Mouse (Mus musculus): ENCODE results near the gene Radil. TPM values are rescaled to one million over a fixed set of nuclear protein-coding genes. Genes with fewer than 3 reads are reported as not detected.

Radil gene
- polyA plus RNA-seq, 1 experiment = 20.1 TPM

DNA sequence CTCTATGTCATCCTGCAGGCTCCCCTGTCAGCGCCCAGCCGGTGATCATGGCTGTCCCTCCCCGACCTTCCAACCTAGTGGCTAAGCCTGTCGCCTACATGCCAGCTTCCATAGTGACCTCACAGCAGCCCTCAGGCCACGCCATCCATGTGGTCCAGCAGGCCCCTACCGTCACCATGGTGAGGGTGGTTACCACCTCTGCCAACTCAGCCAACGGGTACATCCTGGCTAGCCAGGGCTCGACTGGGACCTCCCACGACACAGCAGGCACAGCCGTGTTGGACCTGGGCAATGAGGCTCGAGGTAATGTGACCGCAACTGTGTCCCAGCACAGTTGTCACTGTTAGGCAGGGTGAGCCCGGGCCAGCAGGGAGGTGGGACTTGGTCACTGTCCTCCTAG, 97.2 kb downstream of the Radil start:
- DNase-seq (ENCODE audit: extremely low spot score in 1 of 2, low spot score in 1 of 2) = no peak

DNA sequence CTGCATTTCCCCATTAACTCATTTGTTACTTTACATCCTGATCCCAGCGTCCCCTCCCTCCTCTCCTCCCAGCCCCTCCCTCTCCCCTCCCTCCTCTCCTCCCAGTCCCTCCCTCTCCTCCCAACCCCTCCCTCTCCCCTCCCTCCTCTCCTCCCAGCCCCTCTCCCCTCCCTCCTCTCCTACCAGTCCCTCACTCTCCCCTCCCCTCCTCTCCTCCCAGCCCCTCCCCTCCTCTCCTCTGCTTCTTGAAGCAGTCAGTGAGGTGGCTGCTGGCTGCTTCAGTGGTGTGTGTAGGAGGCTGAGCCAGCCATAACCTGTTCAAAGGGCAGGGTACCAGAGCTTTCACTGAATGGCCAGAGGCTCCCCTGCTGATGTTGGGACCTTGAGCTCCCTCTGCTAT, 99.1 kb downstream of the Radil start:
- DNase-seq (ENCODE audit: extremely low spot score in 1 of 2, low spot score in 1 of 2) = no peak

DNA sequence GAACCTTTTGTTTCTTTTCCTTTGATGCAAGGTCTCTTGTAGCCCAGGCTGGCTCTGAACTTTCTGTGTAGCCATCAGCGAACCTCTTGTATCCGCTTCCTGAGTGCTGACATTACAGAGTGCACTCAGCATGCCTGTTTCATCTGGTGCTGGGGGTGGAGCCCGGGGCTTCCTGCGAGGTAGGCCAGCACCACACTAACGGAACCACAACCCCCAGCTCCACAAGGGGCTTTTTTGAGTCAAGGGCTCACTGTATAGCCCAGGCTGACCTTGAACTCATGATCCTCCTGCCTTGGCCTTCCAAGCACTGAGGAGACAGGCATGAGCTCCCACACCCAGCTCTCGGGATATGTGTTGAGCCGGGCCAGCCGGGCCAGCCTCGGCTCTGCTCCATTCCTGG, 100.1 kb downstream of the Radil start:
- no peak for DNase-seq (ENCODE audit: extremely low spot score in 1 of 2, low spot score in 1 of 2)

DNA sequence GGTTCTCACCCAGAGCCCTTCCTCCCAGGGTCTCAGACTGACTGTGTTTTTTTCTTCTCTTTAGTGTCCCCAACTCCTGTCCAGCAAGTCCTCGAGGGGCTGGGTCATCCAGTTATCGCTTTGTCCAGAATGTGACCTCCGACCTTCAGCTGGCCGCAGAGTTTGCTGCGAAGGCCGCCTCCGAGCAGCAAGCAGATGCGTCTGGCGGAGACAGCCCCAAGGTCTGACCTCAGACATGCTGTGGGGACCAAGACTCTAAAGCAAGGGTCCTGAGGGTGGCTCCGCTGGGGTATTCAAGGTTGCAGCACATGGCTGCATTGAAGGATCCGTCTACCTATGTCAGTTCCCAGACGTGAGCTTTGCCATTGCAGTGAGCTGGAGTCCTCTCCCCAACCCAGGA, 102.3 kb downstream of the Radil start:
- DNase-seq (ENCODE audit: extremely low spot score in 1 of 2, low spot score in 1 of 2) = no peak

DNA sequence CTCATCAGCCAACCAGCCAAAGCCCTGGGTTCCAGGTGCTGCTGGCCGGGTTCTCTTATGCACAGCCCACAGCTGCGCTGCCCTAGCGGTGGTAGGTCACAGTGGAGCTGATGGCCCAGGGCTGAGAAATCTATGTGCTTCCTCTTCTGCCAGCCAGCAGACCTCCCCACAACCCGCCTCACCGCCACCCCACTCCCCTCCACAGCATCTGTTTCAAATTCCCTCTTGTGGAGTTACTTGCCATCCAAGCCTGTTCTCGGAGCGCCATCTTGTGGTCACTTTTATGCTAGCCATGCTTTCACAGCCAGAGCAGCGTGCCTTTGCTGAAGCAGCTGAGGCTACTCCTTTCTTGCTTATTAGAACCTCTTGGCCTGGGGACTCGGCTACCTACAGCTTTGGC, 102.8 kb downstream of the Radil start:
- peak; percentile 71 to 98 for DNase-seq (ENCODE audit: extremely low spot score in 1 of 2, low spot score in 1 of 2)

DNA sequence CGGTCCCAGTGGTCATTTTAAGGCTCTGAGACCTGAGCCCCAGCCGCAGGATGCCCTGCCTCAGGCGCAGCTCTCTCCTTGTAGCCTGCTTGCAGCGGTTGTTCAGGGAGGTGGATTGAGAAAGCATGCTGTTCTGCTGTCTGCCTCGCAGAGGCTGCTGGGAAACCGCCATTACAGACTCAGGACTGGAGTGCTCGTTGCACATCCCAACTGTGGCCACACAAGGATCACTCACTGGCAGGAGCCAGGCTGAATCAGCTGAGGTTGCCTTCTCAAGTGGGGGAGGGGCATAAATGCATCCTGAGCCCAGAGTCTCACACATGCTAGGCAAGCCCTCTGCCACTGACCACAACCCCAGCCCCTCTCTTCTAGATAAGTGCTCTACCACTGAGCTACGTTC, 105.2 kb downstream of the Radil start:
- DNase-seq (ENCODE audit: extremely low spot score in 1 of 2, low spot score in 1 of 2) = no peak

DNA sequence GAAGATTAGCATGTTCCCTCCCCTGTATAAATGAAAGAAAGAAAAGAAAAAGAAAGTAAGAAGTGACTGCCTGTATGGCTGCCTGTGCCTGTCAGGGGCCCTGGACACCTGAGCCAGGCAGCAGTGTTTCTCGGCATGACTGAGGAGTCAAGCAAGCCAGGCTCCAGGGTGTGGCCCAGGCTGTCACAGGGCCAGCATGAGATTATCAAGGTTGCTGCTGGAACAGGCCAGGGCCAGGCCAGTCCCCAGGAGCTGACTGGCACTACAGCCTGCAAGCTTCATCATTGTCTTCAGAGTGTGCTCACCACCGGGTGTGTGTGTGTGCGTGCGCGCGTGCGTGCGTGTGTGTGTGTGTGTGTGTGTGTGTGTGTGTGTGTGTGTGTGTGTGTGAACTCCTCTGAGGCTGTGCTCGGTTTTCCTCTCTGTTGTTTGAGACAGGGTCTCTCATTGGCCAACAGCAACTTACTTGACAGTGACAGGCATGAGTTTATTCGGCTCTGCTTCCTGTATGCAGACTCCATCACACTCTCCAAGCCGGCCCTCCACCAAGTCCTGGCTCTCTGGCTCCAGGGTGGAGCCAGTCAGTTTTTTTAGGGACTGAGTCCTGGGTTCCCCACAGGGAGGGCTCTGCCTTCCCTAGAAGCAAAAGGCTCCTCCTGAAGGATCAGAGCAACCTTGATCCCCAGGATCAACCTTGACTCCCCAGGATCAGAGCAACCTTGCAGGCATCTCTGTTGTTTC, 105.9 kb downstream of the Radil start:
- DNase-seq (ENCODE audit: extremely low spot score in 1 of 2, low spot score in 1 of 2) = no peak

DNA sequence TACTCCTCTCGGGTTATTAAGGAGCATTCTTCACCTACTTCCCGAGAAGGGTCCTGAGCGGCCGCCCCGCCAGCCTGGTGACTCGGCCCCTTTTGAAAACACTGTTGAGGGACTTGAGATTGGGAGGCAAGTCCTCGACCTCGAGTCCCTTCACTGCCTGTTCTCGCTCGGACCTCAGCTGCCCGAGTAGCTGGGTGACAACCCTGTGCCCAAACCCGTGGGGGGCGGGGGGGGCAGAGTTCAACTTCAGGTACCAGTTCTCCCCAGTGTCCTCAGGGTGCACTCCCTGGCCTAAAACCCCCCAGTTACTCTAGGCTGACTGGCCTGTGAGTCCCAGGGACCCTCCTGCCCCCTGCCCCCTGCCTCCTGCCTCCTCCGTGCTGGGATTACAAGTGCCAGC, 106.9 kb downstream of the Radil start:
- DNase-seq (ENCODE audit: extremely low spot score in 1 of 2, low spot score in 1 of 2) = no peak

DNA sequence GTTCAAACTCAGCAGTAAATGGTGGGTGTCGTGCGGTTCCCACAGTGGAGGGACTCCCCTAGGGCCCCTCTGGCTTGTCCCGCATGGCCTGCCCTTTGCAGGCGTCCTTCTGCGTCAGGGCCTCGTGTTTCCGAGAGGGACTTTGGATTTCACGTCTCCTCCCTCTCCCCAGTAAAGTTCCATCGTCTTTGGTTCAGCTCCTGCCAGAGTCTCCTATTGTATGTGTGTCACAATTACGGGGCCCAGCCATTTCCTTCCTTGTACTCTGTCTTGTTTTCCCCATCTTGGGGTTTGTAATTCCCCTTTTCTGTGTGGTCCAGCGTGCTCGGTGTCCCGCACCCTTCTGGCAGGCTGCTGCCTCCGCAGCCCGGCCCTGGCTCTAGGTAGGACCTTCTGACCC, 107.4 kb downstream of the Radil start:
- DNase-seq (ENCODE audit: extremely low spot score in 1 of 2, low spot score in 1 of 2) = no peak

DNA sequence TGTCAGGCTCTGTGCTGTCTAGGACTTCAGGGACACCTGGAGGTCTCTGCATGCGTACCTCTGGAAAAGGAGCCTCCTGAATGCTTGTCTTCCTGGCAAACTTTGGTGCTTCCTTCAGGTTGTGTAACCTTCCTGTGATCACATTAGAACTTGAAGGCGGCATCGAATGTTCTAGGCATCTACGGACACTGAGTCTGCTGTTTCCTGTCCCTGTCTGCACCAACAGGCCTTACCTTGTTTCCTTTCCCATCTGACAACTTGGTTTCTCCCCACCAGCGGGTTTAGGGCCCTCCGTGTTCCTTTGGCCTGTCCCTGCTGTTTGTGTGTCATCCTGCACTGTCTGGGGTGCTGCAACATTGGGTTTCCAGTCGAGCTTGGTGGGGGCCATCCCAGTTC, 108.9 kb downstream of the Radil start:
- no peak for DNase-seq (ENCODE audit: extremely low spot score in 1 of 2, low spot score in 1 of 2)

DNA sequence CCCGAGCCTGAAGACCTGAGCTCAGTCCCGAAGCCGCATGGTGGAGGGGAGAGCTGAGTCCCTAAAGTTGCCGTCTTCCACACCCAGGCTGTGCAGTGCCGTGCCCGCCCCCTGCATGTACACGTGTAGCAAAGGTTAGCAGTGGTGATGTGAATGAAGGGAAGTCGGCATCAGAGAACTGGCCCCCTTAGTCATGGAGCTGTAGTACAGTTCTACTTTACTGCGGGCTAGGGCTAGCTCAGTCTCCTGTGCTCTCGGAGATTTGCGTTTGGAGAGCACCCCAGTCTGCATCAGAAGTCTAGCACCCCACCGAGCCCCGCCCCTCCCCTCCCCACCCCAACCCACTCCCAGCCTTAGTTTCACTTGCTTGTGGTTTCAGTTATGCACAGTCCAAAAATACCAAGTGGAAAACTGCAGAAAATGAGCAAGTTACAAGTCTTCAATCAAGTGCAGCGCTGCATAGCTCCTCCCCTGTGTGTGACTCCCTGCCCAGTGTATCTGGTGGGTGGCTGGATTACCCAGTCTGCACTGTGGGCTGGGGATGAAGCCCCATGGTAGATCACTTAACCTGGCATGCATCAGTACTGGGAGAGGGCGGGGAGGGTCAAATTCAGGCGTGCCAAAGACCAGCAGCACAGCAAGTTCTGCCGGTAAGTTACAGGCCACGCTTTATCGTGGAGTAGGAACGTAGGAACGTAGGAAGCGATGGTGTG, 109.4 kb downstream of the Radil start:
- DNase-seq (ENCODE audit: extremely low spot score in 1 of 2, low spot score in 1 of 2) = no peak

DNA sequence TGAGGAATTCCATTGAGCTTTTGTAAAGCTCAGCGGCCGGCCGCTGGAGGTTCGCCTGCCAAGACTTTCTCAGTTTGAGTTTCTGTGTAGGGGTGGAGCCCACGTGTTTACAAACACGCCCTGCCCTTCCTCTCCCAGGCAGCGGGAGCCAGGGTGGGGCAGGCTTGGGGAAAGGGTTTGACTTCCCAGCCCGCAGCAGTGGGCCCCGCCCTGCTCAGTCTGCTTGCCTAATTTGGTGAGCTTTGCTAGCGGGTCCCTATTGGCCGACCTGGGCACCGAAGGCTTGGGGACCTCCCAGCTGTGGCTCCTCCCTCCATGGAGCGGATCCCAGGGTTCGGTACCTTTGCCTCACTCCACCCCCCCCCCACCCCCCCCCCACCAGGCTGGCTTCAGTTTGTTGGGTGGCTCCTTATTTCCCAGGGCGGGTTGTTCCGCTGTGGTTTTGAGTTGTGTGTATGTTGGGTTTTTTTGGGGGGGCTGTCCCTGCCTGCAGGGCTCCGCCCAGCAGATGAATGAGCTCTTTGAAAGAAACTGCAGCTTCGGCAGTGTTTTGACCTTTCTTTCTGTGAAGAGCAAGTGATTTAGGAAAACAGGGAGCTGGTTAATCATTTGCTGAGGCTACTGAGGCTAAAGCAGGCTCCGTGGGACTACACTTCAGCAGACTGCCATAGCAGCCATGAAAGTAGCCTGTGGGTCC, 110.3 kb downstream of the Radil start:
- DNase-seq (ENCODE audit: extremely low spot score in 1 of 2, low spot score in 1 of 2) = peak in 1 of 2 experiments; percentile 59

DNA sequence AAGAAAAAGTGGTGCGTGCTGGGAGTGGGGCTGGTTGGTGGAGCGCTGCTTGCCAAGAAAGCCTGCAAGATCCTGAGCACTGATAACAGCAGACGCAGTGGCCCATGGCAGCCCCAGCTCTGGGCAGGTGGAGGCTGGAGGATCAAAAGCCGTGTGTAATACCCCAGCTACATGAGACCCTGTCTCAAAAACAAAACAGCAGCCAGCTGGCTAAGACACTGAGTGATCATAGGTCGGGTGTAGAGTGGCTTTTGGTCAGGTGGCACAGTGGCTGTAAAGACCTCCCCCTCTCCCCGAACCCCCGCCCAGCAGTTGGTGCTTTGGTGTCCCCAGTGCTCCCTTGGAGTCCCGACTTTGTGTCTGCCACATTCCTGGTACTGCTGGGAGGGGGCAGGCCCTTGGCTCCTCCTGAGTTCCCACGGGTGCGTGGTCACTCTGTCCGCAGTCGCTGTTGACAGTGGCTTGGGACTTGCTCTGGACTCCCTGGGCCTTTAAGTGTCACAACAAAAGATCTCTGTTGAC, 110.9 kb downstream of the Radil start:
- DNase-seq (ENCODE audit: extremely low spot score in 1 of 2, low spot score in 1 of 2) = no peak

DNA sequence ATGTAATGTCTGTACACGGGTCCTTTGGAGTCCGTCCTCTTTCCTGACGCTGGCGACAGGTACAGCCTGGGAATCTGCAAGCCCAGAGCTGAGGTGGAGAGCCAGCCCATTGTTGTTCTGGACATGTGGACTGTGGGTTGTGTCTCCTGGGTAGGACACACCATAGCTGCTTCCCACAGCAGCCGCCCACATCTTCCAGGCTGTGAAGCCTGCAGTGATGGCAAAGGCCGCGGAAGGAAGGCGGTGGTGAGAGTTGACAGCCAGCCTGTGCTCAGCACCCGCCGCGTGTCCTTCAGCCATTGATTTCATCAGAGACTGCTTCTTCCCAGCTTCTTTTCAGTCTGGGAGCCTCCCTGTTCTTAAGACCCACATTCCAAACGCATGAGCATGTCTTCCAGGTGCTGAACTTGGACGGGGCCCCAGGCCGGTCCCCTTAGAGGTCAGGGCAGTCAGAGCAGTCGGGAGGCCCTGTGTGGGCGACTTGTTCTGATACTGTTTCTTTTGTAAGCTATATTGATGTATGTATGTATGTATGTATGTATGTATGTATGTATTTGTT, 112.4 kb downstream of the Radil start:
- DNase-seq (ENCODE audit: extremely low spot score in 1 of 2, low spot score in 1 of 2) = peak; percentile 55 to 72

DNA sequence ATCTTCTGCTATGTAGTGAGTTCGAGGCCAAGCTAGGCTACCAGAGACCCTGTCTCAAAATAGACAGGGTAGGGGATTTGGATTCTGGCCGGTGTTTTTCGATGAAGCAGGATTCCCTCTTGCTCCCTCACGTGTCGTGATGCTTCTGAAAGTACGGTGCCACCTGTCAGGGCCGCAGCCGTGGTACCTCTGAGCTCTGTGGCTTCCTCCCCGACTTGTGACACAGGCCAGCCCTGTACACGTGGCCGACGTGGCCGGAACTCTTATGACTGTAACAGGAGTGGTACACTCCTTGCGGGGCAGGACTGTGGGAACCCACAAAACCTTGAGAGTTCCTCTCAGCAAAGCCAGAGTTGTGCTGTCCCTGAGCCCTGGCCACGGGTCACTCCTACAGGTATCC, 115.2 kb downstream of the Radil start:
- no peak for DNase-seq (ENCODE audit: extremely low spot score in 1 of 2, low spot score in 1 of 2)

Other genes starting within 250 kb of the Radil start
- 19.1 and 19.2 TPM in 2 replicates for gene Foxk1, start 149.6 kb downstream of the Radil start, polyA plus RNA-seq (2012; rRNA removed)
- gene Ap5z1, start 87.2 kb downstream of the Radil start, polyA plus RNA-seq (2012; rRNA removed) = 30.7 and 30.8 TPM in 2 replicates
- 0.36 and 0.42 TPM in 2 replicates for gene Papolb, start 21.0 kb downstream of the Radil start, polyA plus RNA-seq (2012; rRNA removed)
- gene Mmd2, start 57.7 kb upstream of the Radil start, polyA plus RNA-seq (2012; rRNA removed) = 108 and 118 TPM in 2 replicates
- 64.4 and 74.2 TPM in 2 replicates for gene Wipi2, start 76.6 kb upstream of the Radil start, polyA plus RNA-seq (2012; rRNA removed)
- 14.6 and 19.2 TPM in 2 replicates for gene Slc29a4, start 141.4 kb upstream of the Radil start, polyA plus RNA-seq (2012; rRNA removed)

Measured in frontal cortex, adult 2 months (tissue).